ENCODE assay signal across 9 mouse cellular contexts in genomic region chr15:8716330-8716964, GRCm38 (mm10). TPM values are rescaled to one million over a fixed set of nuclear protein-coding genes. Genes with fewer than 3 reads are reported as not detected.
DNase-seq lines count a peak whose midpoint lies in the region; ATAC-seq lines count a peak whose summit lies in the region.
"Had no signal": no experiment of that assay in that cellular context is flagged by ENCODE, and none has a peak within 500 bp of the region (broad histone marks: within the 10 kb centered on the region; RNA-seq: fewer than 3 reads in every experiment).

No protein-coding gene starts in this region.

- H3K4me2 ChIP-seq in liver, embryonic 11.5 days, result peak overlapping the region; percentile 47
- peak overlapping the region; percentile 22; the same call in 1 of the 2 replicates for H3K4me2 ChIP-seq in embryonic facial prominence, embryonic 12.5 days (replicated peaks)
- peak overlapping the region; percentile 26 for H3K4me2 ChIP-seq in intestine, embryonic 15.5 days (replicated peaks)
- H3K4me2 ChIP-seq in neural tube, embryonic 13.5 days, result peak overlapping the region; percentile 45

- H3K4me3 ChIP-seq in liver, embryonic 11.5 days (ENCODE audit: low read depth, low read length), result no peak overlapping the region
- no peak overlapping the region for H3K4me3 ChIP-seq in embryonic facial prominence, embryonic 12.5 days
- no peak overlapping the region for H3K4me3 ChIP-seq in intestine, embryonic 15.5 days (replicated peaks)
- no peak overlapping the region for H3K4me3 ChIP-seq in neural tube, embryonic 13.5 days

- H3K9me3 ChIP-seq in liver, embryonic 11.5 days (ENCODE audit: control insufficient read depth, low read length), result no peaks in the 10 kb centered on the region
- no peaks in the 10 kb centered on the region for H3K9me3 ChIP-seq in embryonic facial prominence, embryonic 12.5 days
- H3K9me3 ChIP-seq in intestine, embryonic 15.5 days, result no peaks in the 10 kb centered on the region
- no peaks in the 10 kb centered on the region for H3K9me3 ChIP-seq in neural tube, embryonic 13.5 days

- H3K9ac ChIP-seq in liver, embryonic 11.5 days (ENCODE audit: low read depth, low read length), result no peak overlapping the region
- H3K9ac ChIP-seq in embryonic facial prominence, embryonic 12.5 days, result no peak overlapping the region
- H3K9ac ChIP-seq in intestine, embryonic 15.5 days, result no peak overlapping the region
- H3K9ac ChIP-seq in neural tube, embryonic 13.5 days, result no peak overlapping the region

- 26% methylated on average over 12 of the region's 12 CpGs for WGBS in liver, embryonic 11.5 days
- 15% methylated on average over 12 of the region's 12 CpGs for WGBS in embryonic facial prominence, embryonic 12.5 days
- 22% methylated on average over 12 of the region's 12 CpGs for WGBS in intestine, embryonic 15.5 days
- 4% methylated on average over 12 of the region's 12 CpGs for WGBS in neural tube, embryonic 13.5 days

- no peak overlapping the region for H3K27ac ChIP-seq in liver, embryonic 11.5 days (ENCODE audit: low read depth, low read length)
- H3K27ac ChIP-seq in embryonic facial prominence, embryonic 12.5 days, result no peak overlapping the region
- H3K27ac ChIP-seq in intestine, embryonic 15.5 days, result no peak overlapping the region
- H3K27ac ChIP-seq in neural tube, embryonic 13.5 days (replicated peaks), result peak overlapping the region; percentile 71

- H3K36me3 ChIP-seq in liver, embryonic 11.5 days (ENCODE audit: control insufficient read depth, insufficient read depth, low read length), result no peaks in the 10 kb centered on the region
- H3K36me3 ChIP-seq in embryonic facial prominence, embryonic 12.5 days, result no peaks in the 10 kb centered on the region
- H3K36me3 ChIP-seq in intestine, embryonic 15.5 days, result no peaks in the 10 kb centered on the region
- no peaks in the 10 kb centered on the region for H3K36me3 ChIP-seq in neural tube, embryonic 13.5 days

- no peaks in the 10 kb centered on the region for H3K27me3 ChIP-seq in liver, embryonic 11.5 days (replicated peaks; ENCODE audit: control insufficient read depth, insufficient read depth, low read length)
- H3K27me3 ChIP-seq in embryonic facial prominence, embryonic 12.5 days, result no peaks in the 10 kb centered on the region
- H3K27me3 ChIP-seq in intestine, embryonic 15.5 days (replicated peaks), result no peaks in the 10 kb centered on the region
- H3K27me3 ChIP-seq in neural tube, embryonic 13.5 days, result peaks cover 7% of the 10 kb centered on the region

- no peak for DNase-seq in liver, embryonic 11.5 days (ENCODE audit: low spot score)
- no peak for DNase-seq in liver
- DNase-seq in gastrocnemius, postnatal 25 days, result no peak
- no peak for DNase-seq in spleen, postnatal 10 days (ENCODE audit: low spot score in 2 of 2)
- no peak for DNase-seq in layer of hippocampus, adult 9-11 months
- DNase-seq: kidney, postnatal 36 days had no signal

- no peak for ATAC-seq in liver, embryonic 11.5 days (replicated peaks; ENCODE audit: low FRiP score)
- no peak for ATAC-seq in embryonic facial prominence, embryonic 12.5 days (ENCODE audit: insufficient number of reproducible peaks, insufficient read depth, low FRiP score, low TSS enrichment)
- ATAC-seq in intestine, embryonic 15.5 days, result no peak
- ATAC-seq in neural tube, embryonic 13.5 days (ENCODE audit: low read depth), result peak; percentile 62

- H3K4me1 ChIP-seq in liver, embryonic 11.5 days (replicated peaks; ENCODE audit: control insufficient read depth, insufficient read depth, low read length), result no peaks in the 10 kb centered on the region
- H3K4me1 ChIP-seq in embryonic facial prominence, embryonic 12.5 days, result 0 out of 2 replicates have a peak, but pooled peaks cover 12% of the 10 kb centered on the region
- H3K4me1 ChIP-seq in intestine, embryonic 15.5 days (replicated peaks), result no peaks in the 10 kb centered on the region
- H3K4me1 ChIP-seq in neural tube, embryonic 13.5 days (replicated peaks), result peaks cover 8% of the 10 kb centered on the region

RNA-seq across cellular contexts. Expression of gene Slc1a3, which starts 5.9 kb away (rescaled TPM):
- polyA plus RNA-seq in liver, embryonic 11.5 days (2014; fragmentation: Nextera tagmentation; extraction: Ambion mirVana), result 7.3 and 9.0 TPM in 2 replicates
- 43.4 and 49.3 TPM in 2 replicates for polyA plus RNA-seq in embryonic facial prominence, embryonic 12.5 days (2016; fragmentation: Nextera tagmentation; extraction: Ambion mirVana)
- 6.5 and 6.8 TPM in 2 replicates for polyA plus RNA-seq in intestine, embryonic 15.5 days (2015; fragmentation: Nextera tagmentation; extraction: Ambion mirVana)
- 155 and 156 TPM in 2 replicates for polyA plus RNA-seq in neural tube, embryonic 13.5 days (2015; fragmentation: Nextera tagmentation; extraction: Ambion mirVana)
- 1 to 10 TPM; 1.4 to 6.4 TPM for total RNA-seq in gastrocnemius, postnatal 25 days (2021)
